Mouse (Mus musculus): ENCODE data around the gene Tbc1d8. TPM values are rescaled to one million over a fixed set of nuclear protein-coding genes. Genes with fewer than 3 reads are reported as not detected.

Gene Tbc1d8
- polyA plus RNA-seq, 1 experiment from 2014 or later = 11.5 TPM

DNA sequence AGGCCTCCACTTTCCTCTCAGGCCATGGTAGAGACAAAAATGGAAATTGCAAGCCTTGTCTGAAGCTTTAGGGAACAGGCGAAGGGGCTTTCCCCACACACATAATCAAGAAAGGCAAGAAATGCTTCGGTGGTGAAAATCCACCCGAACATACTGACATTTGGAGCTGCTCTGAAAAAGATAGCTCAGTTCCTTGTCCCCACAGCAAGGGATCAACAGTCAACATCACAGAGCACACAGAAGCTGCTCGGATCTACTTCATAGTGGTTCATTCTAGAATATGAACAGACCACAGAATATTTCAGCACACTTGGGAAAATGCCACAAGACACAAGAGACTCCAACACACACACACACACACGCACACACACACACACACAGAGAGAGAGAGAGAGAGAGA lies 14.6 kb upstream of the Tbc1d8 start:
- Histone ChIP-seq H3K4me3 (ENCODE audit: low read depth, low read length) (no peak overlapping the region), H3K36me3 (ENCODE audit: control insufficient read depth, insufficient read depth, low read length) (no peaks in the 10 kb centered on the region), H3K27me3 (replicated peaks; ENCODE audit: control insufficient read depth, insufficient read depth, low read length) (no peaks in the 10 kb centered on the region), H3K9ac (ENCODE audit: low read depth, low read length) (no peak overlapping the region), H3K4me2 (ENCODE audit: low read depth, low read length) (no peak overlapping the region), H3K4me1 (ENCODE audit: control insufficient read depth, insufficient read depth, low read length) (no peaks in the 10 kb centered on the region), H3K27ac (replicated peaks; ENCODE audit: low read depth, low read length) (no peak overlapping the region), H3K9me3 (ENCODE audit: control insufficient read depth, low read length) (peaks cover 20% of the 10 kb centered on the region)
- no peak for ATAC-seq (ENCODE audit: low read depth)
- no peak for DNase-seq (ENCODE audit: low spot score)
- 85% methylated on average over 5 of the region's 5 CpGs for WGBS

DNA sequence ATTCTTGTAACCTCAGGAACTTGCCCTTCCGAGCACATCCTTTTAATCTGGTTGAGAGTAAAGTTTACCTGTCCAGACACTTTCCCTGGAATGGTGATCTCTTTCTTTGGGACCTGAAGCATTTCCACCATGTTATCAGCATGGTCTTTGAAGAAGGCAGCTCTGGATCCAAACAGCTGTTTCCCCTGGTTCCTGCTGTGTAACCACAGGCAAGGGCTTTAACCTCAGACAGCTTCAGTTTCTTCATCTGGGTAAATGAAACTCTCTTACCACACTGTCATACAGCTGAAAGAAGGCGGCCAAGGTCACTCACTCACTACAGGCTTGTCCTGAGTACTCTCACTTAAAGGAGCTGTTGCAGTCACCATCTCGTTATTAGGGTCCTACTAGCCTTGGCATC lies 8.8 kb upstream of the Tbc1d8 start:
- no peak for DNase-seq (ENCODE audit: low spot score)
- Histone ChIP-seq H3K4me1 (ENCODE audit: control insufficient read depth, insufficient read depth, low read length) (0 out of 2 replicates have a peak, but pooled peaks cover under 1% of the 10 kb centered on the region), H3K27ac (replicated peaks; ENCODE audit: low read depth, low read length) (no peak overlapping the region), H3K36me3 (ENCODE audit: control insufficient read depth, insufficient read depth, low read length) (no peaks in the 10 kb centered on the region), H3K4me3 (ENCODE audit: low read depth, low read length) (no peak overlapping the region), H3K27me3 (replicated peaks; ENCODE audit: control insufficient read depth, insufficient read depth, low read length) (no peaks in the 10 kb centered on the region), H3K9me3 (ENCODE audit: control insufficient read depth, low read length) (no peaks in the 10 kb centered on the region), H3K9ac (ENCODE audit: low read depth, low read length) (no peak overlapping the region), H3K4me2 (ENCODE audit: low read depth, low read length) (no peak overlapping the region)
- 82% methylated on average over 3 of the region's 3 CpGs for WGBS
- no peak for ATAC-seq (ENCODE audit: low read depth)

DNA sequence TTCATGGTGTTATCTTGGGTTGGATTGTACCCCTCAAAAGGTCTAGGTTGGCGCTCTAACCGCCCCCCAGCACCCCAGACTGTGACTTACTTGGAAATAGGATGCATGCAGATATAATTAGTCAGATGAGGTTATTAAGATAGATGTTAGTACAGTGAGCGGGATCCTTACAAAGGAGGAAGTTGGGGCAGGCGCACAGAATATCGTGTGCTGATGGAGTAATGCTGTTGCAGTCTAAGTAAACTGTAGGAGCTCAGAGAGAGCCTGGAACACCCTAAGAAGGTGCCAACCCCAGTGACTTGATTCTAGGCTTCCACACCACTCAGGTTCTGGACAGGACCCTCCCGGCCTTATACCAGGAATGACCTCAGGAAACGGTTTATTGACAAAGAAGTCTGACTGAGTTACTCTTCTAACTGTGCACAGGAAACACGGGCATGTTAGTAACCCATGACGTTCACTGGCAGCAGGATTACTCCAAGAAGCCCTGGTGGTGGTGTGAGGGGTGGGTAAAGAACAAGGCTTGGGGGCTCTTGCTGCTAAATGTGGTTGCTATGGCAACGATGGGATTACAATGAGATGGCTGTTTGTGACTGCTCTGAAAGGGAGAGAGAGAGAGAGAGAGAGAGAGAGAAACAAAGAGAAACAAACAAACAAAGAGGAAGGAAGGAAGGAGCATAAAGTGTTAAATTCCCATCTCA lies 3.7 kb upstream of the Tbc1d8 start:
- H3K4me2 ChIP-seq (ENCODE audit: low read depth, low read length) = no peak overlapping the region
- H3K27ac ChIP-seq (replicated peaks; ENCODE audit: low read depth, low read length) = no peak overlapping the region
- no peak overlapping the region for H3K9ac ChIP-seq (ENCODE audit: low read depth, low read length)
- H3K4me3 ChIP-seq (ENCODE audit: low read depth, low read length) = no peak overlapping the region
- peaks cover 5% of the 10 kb centered on the region; the same call in 1 of the 2 replicates for H3K27me3 ChIP-seq (replicated peaks; ENCODE audit: control insufficient read depth, insufficient read depth, low read length)
- DNase-seq (ENCODE audit: low spot score) (no peak), ATAC-seq (ENCODE audit: low read depth) (no peak)
- WGBS = 54% methylated on average over 10 of the region's 10 CpGs
- H3K4me1 ChIP-seq (ENCODE audit: control insufficient read depth, insufficient read depth, low read length) = peaks cover 16% of the 10 kb centered on the region
- H3K9me3 ChIP-seq (ENCODE audit: control insufficient read depth, low read length) = no peaks in the 10 kb centered on the region
- no peaks in the 10 kb centered on the region for H3K36me3 ChIP-seq (ENCODE audit: control insufficient read depth, insufficient read depth, low read length)

DNA sequence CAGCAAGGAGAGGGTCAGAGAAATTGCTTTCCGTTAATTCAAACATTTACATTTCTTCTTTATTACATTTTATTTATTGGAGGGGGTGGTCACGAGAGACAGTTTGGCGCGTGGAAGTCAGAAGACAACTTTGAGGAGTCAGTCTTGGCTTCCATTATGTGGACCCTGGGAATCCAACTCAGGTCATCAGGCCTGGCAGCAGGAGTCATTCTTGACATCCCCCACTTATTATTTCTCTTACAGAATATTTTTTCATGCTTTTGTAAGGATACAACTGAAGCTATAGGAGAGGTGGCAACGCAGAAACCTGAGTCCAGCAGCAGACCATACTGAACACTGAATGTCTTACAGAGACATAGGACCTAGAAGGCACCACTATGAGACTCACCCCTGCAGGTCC lies 699 bp upstream of the Tbc1d8 start:
- Histone ChIP-seq H3K36me3 (ENCODE audit: control insufficient read depth, insufficient read depth, low read length) (no peaks in the 10 kb centered on the region), H3K4me2 (ENCODE audit: low read depth, low read length) (peak overlapping the region; percentile 97), H3K27me3 (replicated peaks; ENCODE audit: control insufficient read depth, insufficient read depth, low read length) (peaks cover 9% of the 10 kb centered on the region; the same call in 1 of the 2 replicates), H3K4me3 (ENCODE audit: low read depth, low read length) (peak overlapping the region; percentile 73), H3K4me1 (ENCODE audit: control insufficient read depth, insufficient read depth, low read length) (peaks cover 16% of the 10 kb centered on the region), H3K9me3 (ENCODE audit: control insufficient read depth, low read length) (no peaks in the 10 kb centered on the region), H3K9ac (ENCODE audit: low read depth, low read length) (no peak overlapping the region; the same call in 1 of the 2 replicates), H3K27ac (replicated peaks; ENCODE audit: low read depth, low read length) (peak overlapping the region; percentile 85)
- ATAC-seq (ENCODE audit: low read depth) (no peak), DNase-seq (ENCODE audit: low spot score) (no peak)
- WGBS = 55% methylated on average over 5 of the region's 5 CpGs

DNA sequence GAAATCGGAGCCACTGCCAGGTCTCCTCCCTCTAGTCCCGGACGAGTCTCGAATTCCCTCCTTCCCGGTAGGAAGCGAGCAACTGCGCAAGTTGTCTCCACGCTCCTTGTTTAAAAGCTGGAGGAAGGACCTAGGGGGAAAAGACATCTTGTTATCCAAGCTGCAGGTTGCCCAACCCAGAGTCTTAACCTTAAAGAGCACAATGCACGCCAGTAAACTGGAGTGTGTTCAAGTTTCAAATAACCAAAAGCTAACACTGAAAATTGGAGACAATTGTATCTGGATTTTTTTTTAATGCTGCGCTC lies 293 bp upstream of the Tbc1d8 start:
- ATAC-seq (ENCODE audit: low read depth) = no peak
- no peak for DNase-seq (ENCODE audit: low spot score)
- H3K27ac ChIP-seq (replicated peaks; ENCODE audit: low read depth, low read length) = peak overlapping the region; percentile 85
- H3K27me3 ChIP-seq (replicated peaks; ENCODE audit: control insufficient read depth, insufficient read depth, low read length) = peaks cover 9% of the 10 kb centered on the region; the same call in 1 of the 2 replicates
- H3K4me3 ChIP-seq (ENCODE audit: low read depth, low read length) = peak overlapping the region; percentile 73
- H3K4me2 ChIP-seq (ENCODE audit: low read depth, low read length) = peak overlapping the region; percentile 97
- peaks cover 16% of the 10 kb centered on the region for H3K4me1 ChIP-seq (ENCODE audit: control insufficient read depth, insufficient read depth, low read length)
- H3K9ac ChIP-seq (ENCODE audit: low read depth, low read length) = peak overlapping the region; percentile 49
- 3% methylated on average over 10 of the region's 10 CpGs for WGBS
- H3K9me3 ChIP-seq (ENCODE audit: control insufficient read depth, low read length) = no peaks in the 10 kb centered on the region
- H3K36me3 ChIP-seq (ENCODE audit: control insufficient read depth, insufficient read depth, low read length) = no peaks in the 10 kb centered on the region

- 65% methylated on average over 5 of the region's 5 CpGs for WGBS
- Histone ChIP-seq H3K9ac (ENCODE audit: low read depth, low read length) (0 out of 2 replicates have a peak overlapping the region, but pooled peaks have one; percentile 71), H3K4me3 (ENCODE audit: low read depth, low read length) (peak overlapping the region; percentile 73), H3K9me3 (ENCODE audit: control insufficient read depth, low read length) (no peaks in the 10 kb centered on the region), H3K27me3 (replicated peaks; ENCODE audit: control insufficient read depth, insufficient read depth, low read length) (peaks cover 9% of the 10 kb centered on the region; the same call in 1 of the 2 replicates), H3K4me2 (ENCODE audit: low read depth, low read length) (peak overlapping the region; percentile 97), H3K36me3 (ENCODE audit: control insufficient read depth, insufficient read depth, low read length) (no peaks in the 10 kb centered on the region), H3K27ac (replicated peaks; ENCODE audit: low read depth, low read length) (no peak overlapping the region), H3K4me1 (ENCODE audit: control insufficient read depth, insufficient read depth, low read length) (peaks cover 12% of the 10 kb centered on the region)
- DNase-seq (ENCODE audit: low spot score) (no peak), ATAC-seq (ENCODE audit: low read depth) (no peak)
Measured at GRCm38 (mm10) chr1:39477064-39477463, 1.5 kb downstream of the Tbc1d8 start.

DNA sequence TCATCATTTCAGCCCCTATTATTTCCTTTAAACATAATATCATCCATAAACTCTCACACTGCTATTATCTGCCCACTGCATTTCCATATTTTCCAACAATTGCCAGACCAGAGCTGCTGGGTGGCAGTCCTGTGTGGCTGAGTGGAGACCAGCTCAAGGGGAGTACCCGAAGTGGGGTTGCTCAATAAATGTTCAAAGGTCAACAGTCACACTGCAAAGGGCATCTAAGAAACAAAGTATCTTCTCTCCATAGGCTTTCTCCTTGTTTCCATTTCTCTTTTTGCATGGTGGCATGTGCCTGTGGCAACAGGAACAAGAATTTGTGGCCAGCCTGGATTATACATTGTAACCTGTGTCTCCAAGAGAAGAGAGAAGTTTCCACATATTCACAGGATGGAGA lies 2.2 kb downstream of the Tbc1d8 start:
- H3K9ac ChIP-seq (ENCODE audit: low read depth, low read length) = no peak overlapping the region
- H3K9me3 ChIP-seq (ENCODE audit: control insufficient read depth, low read length) = no peaks in the 10 kb centered on the region
- no peak overlapping the region for H3K4me3 ChIP-seq (ENCODE audit: low read depth, low read length)
- H3K4me1 ChIP-seq (ENCODE audit: control insufficient read depth, insufficient read depth, low read length) = peaks cover 12% of the 10 kb centered on the region
- no peak overlapping the region for H3K4me2 ChIP-seq (ENCODE audit: low read depth, low read length)
- DNase-seq (ENCODE audit: low spot score) (no peak), ATAC-seq (ENCODE audit: low read depth) (no peak)
- no peak overlapping the region for H3K27ac ChIP-seq (replicated peaks; ENCODE audit: low read depth, low read length)
- 85% methylated on average over 1 of the region's 1 CpGs for WGBS
- no peaks in the 10 kb centered on the region for H3K36me3 ChIP-seq (ENCODE audit: control insufficient read depth, insufficient read depth, low read length)
- H3K27me3 ChIP-seq (replicated peaks; ENCODE audit: control insufficient read depth, insufficient read depth, low read length) = peaks cover 9% of the 10 kb centered on the region; the same call in 1 of the 2 replicates

DNA sequence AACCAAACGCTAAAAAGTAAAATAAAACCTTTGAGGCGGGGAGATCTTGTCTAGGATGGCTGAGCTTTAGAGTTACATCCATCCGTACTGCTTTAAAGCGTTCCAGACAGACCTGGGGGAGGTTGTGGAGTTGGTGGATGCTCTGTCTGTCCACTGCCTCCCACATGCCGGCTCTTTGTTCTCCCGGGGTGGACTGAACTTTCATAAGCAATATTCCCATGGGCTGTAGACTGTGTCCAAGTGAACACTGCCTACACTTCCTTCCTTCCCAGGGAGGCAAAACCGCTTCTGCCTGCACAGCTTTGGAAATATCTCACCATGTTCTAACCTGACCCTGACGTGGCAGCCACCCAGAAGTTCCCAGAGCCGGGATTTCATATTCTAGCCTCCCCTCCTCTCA lies 4.0 kb downstream of the Tbc1d8 start:
- H3K4me1 ChIP-seq (ENCODE audit: control insufficient read depth, insufficient read depth, low read length) = peaks cover 9% of the 10 kb centered on the region; the same call in 1 of the 2 replicates
- H3K9me3 ChIP-seq (ENCODE audit: control insufficient read depth, low read length) = no peaks in the 10 kb centered on the region
- ATAC-seq (ENCODE audit: low read depth) (no peak), DNase-seq (ENCODE audit: low spot score) (no peak)
- H3K9ac ChIP-seq (ENCODE audit: low read depth, low read length) = no peak overlapping the region
- H3K4me2 ChIP-seq (ENCODE audit: low read depth, low read length) = no peak overlapping the region
- peaks cover 9% of the 10 kb centered on the region; the same call in 1 of the 2 replicates for H3K27me3 ChIP-seq (replicated peaks; ENCODE audit: control insufficient read depth, insufficient read depth, low read length)
- 81% methylated on average over 9 of the region's 9 CpGs for WGBS
- H3K36me3 ChIP-seq (ENCODE audit: control insufficient read depth, insufficient read depth, low read length) = no peaks in the 10 kb centered on the region
- H3K27ac ChIP-seq (replicated peaks; ENCODE audit: low read depth, low read length) = no peak overlapping the region
- no peak overlapping the region for H3K4me3 ChIP-seq (ENCODE audit: low read depth, low read length)

- WGBS = 73% methylated on average over 9 of the region's 9 CpGs
Measured at GRCm38 (mm10) chr1:39471298-39471902, 7.2 kb downstream of the Tbc1d8 start.

More at GRCm38 (mm10) chr1:39471298-39471902, 7.2 kb downstream of the Tbc1d8 start:
- no peak overlapping the region for H3K9ac ChIP-seq (ENCODE audit: low read depth, low read length)
- ATAC-seq (ENCODE audit: low read depth) = no peak
- DNase-seq (ENCODE audit: low spot score) = no peak
- H3K4me3 ChIP-seq (ENCODE audit: low read depth, low read length) = no peak overlapping the region
- no peaks in the 10 kb centered on the region for H3K36me3 ChIP-seq (ENCODE audit: control insufficient read depth, insufficient read depth, low read length)
- H3K27me3 ChIP-seq (replicated peaks; ENCODE audit: control insufficient read depth, insufficient read depth, low read length) = no peaks in the 10 kb centered on the region
- no peak overlapping the region for H3K4me2 ChIP-seq (ENCODE audit: low read depth, low read length)
- H3K27ac ChIP-seq (replicated peaks; ENCODE audit: low read depth, low read length) = no peak overlapping the region
- H3K4me1 ChIP-seq (ENCODE audit: control insufficient read depth, insufficient read depth, low read length) = no peaks in the 10 kb centered on the region
- no peaks in the 10 kb centered on the region for H3K9me3 ChIP-seq (ENCODE audit: control insufficient read depth, low read length)

All from embryonic facial prominence, embryonic 14.5 days (tissue).